Comparison of ENCODE assay signal across 21 mouse cellular contexts in genomic region chr12:11367099-11367765, GRCm38 (mm10).
DNase-seq lines count a peak whose midpoint lies in the region; ATAC-seq and TF ChIP-seq lines count a peak whose summit lies in the region.
"Had no signal": no experiment of that assay in that cellular context is flagged by ENCODE, and none has a peak within 500 bp of the region (broad histone marks: within the 10 kb centered on the region; RNA-seq: fewer than 3 reads in every experiment).

No protein-coding gene starts in this region.

- ATAC-seq in heart, embryonic 15.5 days (replicated peaks; ENCODE audit: insufficient number of reproducible peaks, insufficient read depth, low FRiP score, low read depth) = peak; percentile 43; the same call in 1 of the 2 replicates
- no peak for ATAC-seq in heart, embryonic 11.5 days (replicated peaks; ENCODE audit: insufficient number of reproducible peaks, low FRiP score, low TSS enrichment)
- ATAC-seq in lung, postnatal 0 days = peak; percentile 73
- ATAC-seq: forebrain, embryonic 13.5 days; hindbrain, postnatal 0 days had no signal

- H3K27me3 ChIP-seq in heart, embryonic 15.5 days = no peaks in the 10 kb centered on the region
- H3K27me3 ChIP-seq in heart, embryonic 11.5 days (ENCODE audit: control insufficient read depth, insufficient read depth, low read length) = no peaks in the 10 kb centered on the region
- no peaks in the 10 kb centered on the region for H3K27me3 ChIP-seq in lung, postnatal 0 days (replicated peaks; ENCODE audit: insufficient read depth, low read length)
- H3K27me3 ChIP-seq: CH12.LX; embryonic facial prominence, embryonic 13.5 days; forebrain, embryonic 13.5 days; hindbrain, embryonic 12.5 days had no signal

- no peak for TF ChIP-seq EP300 in lung, postnatal 0 days (IDR thresholded peaks at IDR 0.05)

- DNase-seq in brain, adult 2 months (ENCODE audit: low read depth, low spot score) = peak; percentile 58
- peak; percentile 17 for DNase-seq in lung, postnatal 0 days (ENCODE audit: low spot score)
- peak; percentile 38 for DNase-seq in lung, postnatal 36 days
- no peak for DNase-seq in kidney, adult 18-20 months
- DNase-seq in left cerebral cortex, adult 8-10 months (ENCODE audit: low spot score in 2 of 2) = no peak
- DNase-seq: adrenal gland, adult 8-10 months; adrenal gland, postnatal 36 days; cerebellum, adult 11-12 months; cerebellum, adult 9-10 months; cerebellum, postnatal 36 days; gastrocnemius, postnatal 10 days; heart, adult 18-20 months; heart, postnatal 4 days had no signal

- no peak overlapping the region for H3K9ac ChIP-seq in heart, embryonic 15.5 days
- H3K9ac ChIP-seq in heart, embryonic 11.5 days (ENCODE audit: low read depth, low read length) = no peak overlapping the region
- H3K9ac ChIP-seq in lung, postnatal 0 days (replicated peaks; ENCODE audit: low read depth) = no peak overlapping the region
- H3K9ac ChIP-seq: embryonic facial prominence, embryonic 13.5 days; forebrain, embryonic 13.5 days; hindbrain, embryonic 12.5 days had no signal

- H3K27ac ChIP-seq in heart, embryonic 15.5 days = no peak overlapping the region
- H3K27ac ChIP-seq in heart, embryonic 11.5 days (ENCODE audit: low read depth, low read length) = no peak overlapping the region
- no peak overlapping the region for H3K27ac ChIP-seq in lung, postnatal 0 days (ENCODE audit: low read length)
- H3K27ac ChIP-seq: embryonic facial prominence, embryonic 13.5 days; forebrain, embryonic 13.5 days; heart, embryonic 10.5 days; hindbrain, embryonic 12.5 days; hindbrain, postnatal 0 days had no signal

- H3K4me2 ChIP-seq in heart, embryonic 15.5 days = no peak overlapping the region
- no peak overlapping the region for H3K4me2 ChIP-seq in heart, embryonic 11.5 days
- no peak overlapping the region for H3K4me2 ChIP-seq in lung, postnatal 0 days (replicated peaks; ENCODE audit: low read depth, low read length)
- H3K4me2 ChIP-seq: embryonic facial prominence, embryonic 13.5 days; forebrain, embryonic 13.5 days; hindbrain, embryonic 12.5 days had no signal

- H3K4me1 ChIP-seq in heart, embryonic 15.5 days (replicated peaks) = no peaks in the 10 kb centered on the region
- 0 out of 2 replicates have a peak, but pooled peaks cover 3% of the 10 kb centered on the region for H3K4me1 ChIP-seq in heart, embryonic 11.5 days (ENCODE audit: control insufficient read depth, insufficient read depth, low read length)
- no peaks in the 10 kb centered on the region for H3K4me1 ChIP-seq in lung, postnatal 0 days (ENCODE audit: insufficient read depth, low read depth, low read length)
- H3K4me1 ChIP-seq: embryonic facial prominence, embryonic 13.5 days; forebrain, embryonic 13.5 days; hindbrain, embryonic 12.5 days had no signal

- 11% methylated on average over 3 of the region's 3 CpGs for WGBS in heart, embryonic 15.5 days
- 15% methylated on average over 3 of the region's 3 CpGs for WGBS in heart, embryonic 11.5 days (ENCODE audit: insufficient replicate concordance)
- 21% methylated on average over 3 of the region's 3 CpGs for WGBS in lung, postnatal 0 days

- H3K36me3 ChIP-seq in heart, embryonic 15.5 days = no peaks in the 10 kb centered on the region
- H3K36me3 ChIP-seq in heart, embryonic 11.5 days (ENCODE audit: control insufficient read depth, insufficient read depth, low read length) = no peaks in the 10 kb centered on the region
- no peaks in the 10 kb centered on the region for H3K36me3 ChIP-seq in lung, postnatal 0 days (ENCODE audit: insufficient read depth, low read length)
- H3K36me3 ChIP-seq: embryonic facial prominence, embryonic 13.5 days; heart, embryonic 10.5 days; hindbrain, embryonic 12.5 days had no signal

- no peaks in the 10 kb centered on the region for H3K9me3 ChIP-seq in heart, embryonic 15.5 days (replicated peaks)
- H3K9me3 ChIP-seq in heart, embryonic 11.5 days (replicated peaks; ENCODE audit: control insufficient read depth, low read length) = no peaks in the 10 kb centered on the region
- H3K9me3 ChIP-seq in lung, postnatal 0 days (ENCODE audit: low read length) = no peaks in the 10 kb centered on the region
- H3K9me3 ChIP-seq: embryonic facial prominence, embryonic 13.5 days; forebrain, embryonic 13.5 days; heart, embryonic 10.5 days; hindbrain, embryonic 12.5 days had no signal

- no peak for TF ChIP-seq CTCF in lung, postnatal 0 days (IDR thresholded peaks at IDR 0.05)

- H3K4me3 ChIP-seq in heart, embryonic 15.5 days = no peak overlapping the region
- H3K4me3 ChIP-seq in heart, embryonic 11.5 days (ENCODE audit: low read depth, low read length) = no peak overlapping the region
- no peak overlapping the region for H3K4me3 ChIP-seq in lung, postnatal 0 days (ENCODE audit: low read depth, low read length)
- H3K4me3 ChIP-seq: embryonic facial prominence, embryonic 13.5 days; forebrain, embryonic 13.5 days; heart, embryonic 10.5 days; hindbrain, embryonic 12.5 days had no signal

Comparison
In these comparisons a context has a peak if more than half of its experiments do, and no peak if none do; other contexts are left out.
1. DNase-seq: peak in brain, adult 2 months (single experiment), lung, postnatal 0 days (single experiment) and lung, postnatal 36 days (single experiment); none in kidney, adult 18-20 months (single experiment) and left cerebral cortex, adult 8-10 months (0 of 2).